Mouse (Mus musculus) right cerebral cortex, postnatal 36 days (tissue): ENCODE data around the gene Akirin2.
A peak's percentile ranks its signal among the peaks of the same experiment; 100 is the strongest.
"Not testable (repeated sequence)": the region's sequence is repeated elsewhere in the genome, so short reads cannot be mapped to it uniquely, and the experiment has no call there.

Source experiments
- DNase-seq, 2 experiments: peaks; one replicate each; pipeline ENCODE4 v3.0.0; 2022; ENCODE audit warnings: low spot score in 2 of 2, mixed read lengths in 1 of 2

Gene Akirin2

GRCm38 (mm10) chr4:34550748-34551097 lies at the start of gene Akirin2:
Gene Akirin2 (plus strand): TSS chr4:34550937.
- no peak for DNase-seq

GRCm38 (mm10) chr4:34510305-34510704 lies 40.4 kb upstream of the Akirin2 start:
- no peak for DNase-seq

GRCm38 (mm10) chr4:34522846-34523245 lies 27.9 kb upstream of the Akirin2 start:
- peak; percentile 29 to 62 for DNase-seq

GRCm38 (mm10) chr4:34523586-34523985 lies 27.2 kb upstream of the Akirin2 start:
- DNase-seq, result no peak

GRCm38 (mm10) chr4:34526771-34527170 lies 24.0 kb upstream of the Akirin2 start:
- DNase-seq, result no peak

- no peak for DNase-seq
These were observed 22.2 kb upstream of the Akirin2 start for GRCm38 (mm10) chr4:34528430-34529100.

GRCm38 (mm10) chr4:34529379-34529778 lies 21.4 kb upstream of the Akirin2 start:
- DNase-seq, result no peak

GRCm38 (mm10) chr4:34529941-34530340 lies 20.8 kb upstream of the Akirin2 start:
- DNase-seq, result no peak

- DNase-seq, result peak; percentile 95 to 97
These were observed 573 bp upstream of the Akirin2 start for GRCm38 (mm10) chr4:34549981-34550747.

- no peak for DNase-seq
These were observed 517 bp downstream of the Akirin2 start for GRCm38 (mm10) chr4:34551098-34551809.

- no peak for DNase-seq
These were observed 1.2 kb downstream of the Akirin2 start for GRCm38 (mm10) chr4:34551966-34552365.

- no peak for DNase-seq
These were observed 3.9 kb downstream of the Akirin2 start for GRCm38 (mm10) chr4:34554596-34554995.

- DNase-seq, result no peak
These were observed 4.9 kb downstream of the Akirin2 start for GRCm38 (mm10) chr4:34555604-34556003.

GRCm38 (mm10) chr4:34556183-34556582 lies 5.4 kb downstream of the Akirin2 start:
- no peak for DNase-seq

GRCm38 (mm10) chr4:34560971-34561370 lies 10.2 kb downstream of the Akirin2 start:
- no peak for DNase-seq

GRCm38 (mm10) chr4:34566226-34566625 lies 15.5 kb downstream of the Akirin2 start:
- DNase-seq, result no peak

- no peak for DNase-seq
These were observed 22.1 kb downstream of the Akirin2 start for GRCm38 (mm10) chr4:34572876-34573275.

- no peak for DNase-seq
These were observed 26.3 kb downstream of the Akirin2 start for GRCm38 (mm10) chr4:34577028-34577427.

- no peak for DNase-seq
These were observed 28.5 kb downstream of the Akirin2 start for GRCm38 (mm10) chr4:34579215-34579614.

GRCm38 (mm10) chr4:34581489-34581888 lies 30.8 kb downstream of the Akirin2 start:
- not testable (repeated sequence) for DNase-seq

- peak; percentile 40 to 54 for DNase-seq
These were observed 31.3 kb downstream of the Akirin2 start for GRCm38 (mm10) chr4:34581990-34582389.

GRCm38 (mm10) chr4:34582476-34582875 lies 31.7 kb downstream of the Akirin2 start:
- no peak for DNase-seq

- DNase-seq, result no peak
These were observed 32.7 kb downstream of the Akirin2 start for GRCm38 (mm10) chr4:34583427-34583826.
